Mouse (Mus musculus) stomach, postnatal 0 days (tissue): Measurements from ENCODE around the gene Vegfa.

Experiments
- CTCF ChIP-seq: IDR thresholded peaks from 2 replicates; pipeline ENCODE4 v1.5.1; 2016; ENCODE audit warnings: antibody characterized with exemption, low read depth, mild to moderate bottlenecking, moderate library complexity
- EP300 ChIP-seq: optimal IDR thresholded peaks from 2 replicates; pipeline ENCODE3; 2016; ENCODE audit warnings: antibody characterized with exemption

GRCm38 (mm10) chr17:45979025-45979805 is 53.0 kb downstream of the Vegfa start:
- no peak for TF ChIP-seq EP300
- no peak for TF ChIP-seq CTCF
